Mouse (Mus musculus) CH12.LX (cell line): Measurements from ENCODE around the gene Tasp1.

Source experiments
- CTCF ChIP-seq, 2 experiments: IDR thresholded peaks in 1 of 2; conservative IDR thresholded peaks in 1 of 2; 2 replicates each; pipeline ENCODE4 v1.5.1; 2011 to 2012; ENCODE audit warnings: low read depth in 2 of 2, low read length in 2 of 2, improper control_type of control experiment in 1 of 2, inconsistent platforms in 1 of 2, mild to moderate bottlenecking in 1 of 2, moderate library complexity in 1 of 2
- E2F4 ChIP-seq: IDR thresholded peaks from 2 replicates; pipeline ENCODE4 v1.6.1; 2011; ENCODE audit warnings: low read depth, low read length, improper control_type of control experiment; ENCODE audit not compliant: insufficient replicate concordance
- EP300 ChIP-seq: IDR thresholded peaks from 2 replicates; pipeline ENCODE4 v1.6.1; 2011; ENCODE audit warnings: low read length, improper control_type of control experiment
- ETS1 ChIP-seq: conservative IDR thresholded peaks from 2 replicates; pipeline ENCODE4 v1.6.1; 2012; ENCODE audit warnings: low read depth, mild to moderate bottlenecking, inconsistent platforms, low read length, improper control_type of control experiment, moderate library complexity
- HCFC1 ChIP-seq: IDR thresholded peaks from 2 replicates; pipeline ENCODE4 v1.6.1; 2012; ENCODE audit warnings: low read depth, mild to moderate bottlenecking, inconsistent platforms, low read length, improper control_type of control experiment
- IRF4 ChIP-seq: IDR thresholded peaks from 2 replicates; pipeline ENCODE4 v1.6.1; 2014; ENCODE audit warnings: low read depth, mild to moderate bottlenecking, inconsistent platforms, low read length, improper control_type of control experiment
- POLR2A ChIP-seq: IDR thresholded peaks from 2 replicates; pipeline ENCODE4 v1.6.1; 2011; ENCODE audit warnings: low read depth, mild to moderate bottlenecking, improper control_type of control experiment, low read length
- POLR2AphosphoS2 ChIP-seq: IDR thresholded peaks from 2 replicates; pipeline ENCODE4 v1.6.1; 2011; ENCODE audit warnings: low read depth, low read length, improper control_type of control experiment
- TCF12 ChIP-seq: IDR thresholded peaks from 2 replicates; pipeline ENCODE4 v1.6.1; 2014; ENCODE audit warnings: low read depth, mild to moderate bottlenecking, inconsistent platforms, low read length, improper control_type of control experiment
- USF1 ChIP-seq: IDR thresholded peaks from 2 replicates; pipeline ENCODE4 v1.6.1; 2014; ENCODE audit warnings: low read depth, mild to moderate bottlenecking, inconsistent platforms, low read length, improper control_type of control experiment
- ZKSCAN1 ChIP-seq: IDR thresholded peaks from 2 replicates; pipeline ENCODE4 v1.6.1; 2012; ENCODE audit warnings: low read depth, inconsistent platforms, low read length, improper control_type of control experiment, borderline replicate concordance

GRCm38 (mm10) chr2:139859424-139860132, 207.0 kb downstream of the Tasp1 start:
- TF ChIP-seq EP300 (no peak), IRF4 (no peak), POLR2A (no peak), CTCF (conservative IDR thresholded peaks at IDR 0.05 in 1 of 2, IDR thresholded peaks at IDR 0.05 in 1 of 2; ENCODE audit: low read depth in 2 of 2, low read length in 2 of 2) (no peak), ETS1 (no peak), TCF12 (no peak), USF1 (no peak), ZKSCAN1 (no peak), E2F4 (no peak), HCFC1 (no peak), POLR2AphosphoS2 (no peak)
